ENCODE assay signal across 21 mouse cellular contexts in the genomic region with DNA sequence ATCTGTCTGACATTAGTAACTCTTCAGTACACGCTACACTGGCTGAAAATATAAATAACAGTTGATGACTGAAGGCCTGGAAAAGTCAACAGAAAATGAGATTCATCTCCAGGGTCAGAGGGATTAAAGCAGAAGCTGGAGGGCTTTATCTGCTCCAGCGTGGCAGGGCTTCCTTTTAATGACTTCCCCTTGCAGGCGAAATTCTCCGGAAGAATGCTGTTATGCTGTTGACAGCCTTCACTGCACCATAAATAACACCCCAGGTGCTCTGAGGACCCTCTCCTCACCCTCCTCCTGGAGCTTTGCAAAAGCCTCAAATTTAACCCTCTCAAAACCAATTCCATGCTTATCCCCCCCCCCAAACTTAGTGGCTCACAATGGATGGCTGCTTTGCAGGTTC.
A peak's percentile ranks its signal among the peaks of the same experiment; 100 is the strongest.
DNase-seq lines count a peak whose midpoint lies in the region; ATAC-seq and TF ChIP-seq lines count a peak whose summit lies in the region.
"Had no signal": no experiment of that assay in that cellular context is flagged by ENCODE, and none has a peak within 500 bp of the region (broad histone marks: within the 10 kb centered on the region; RNA-seq: fewer than 3 reads in every experiment).

No protein-coding gene starts in this region.

- H3K4me2 ChIP-seq in kidney, embryonic 15.5 days, result no peak overlapping the region
- no peak overlapping the region for H3K4me2 ChIP-seq in limb, embryonic 15.5 days
- H3K4me2 ChIP-seq: embryonic facial prominence, embryonic 12.5 days; heart, embryonic 11.5 days; hindbrain, embryonic 13.5 days; intestine, embryonic 15.5 days; liver, embryonic 12.5 days had no signal

- TF ChIP-seq CTCF in kidney, adult 2 months (conservative IDR thresholded peaks at IDR 0.05; ENCODE audit: insufficient read depth, insufficient read length, low read depth, low read length), result no peak

- DNase-seq in kidney, adult 2 months, result no peak
- peak; percentile 75 for DNase-seq in MEL-GATA-1-ER (ENCODE audit: extremely low read depth, low read depth)
- DNase-seq in embryo, embryonic 11 days, result peak; percentile 43
- DNase-seq in layer of hippocampus, postnatal 36 days, result no peak
- DNase-seq in urinary bladder, postnatal 25 days (ENCODE audit: low spot score), result no peak
- DNase-seq in layer of hippocampus, adult 9-11 months, result no peak
- DNase-seq: adrenal gland, postnatal 10 days; cerebellum, postnatal 10 days; gastrocnemius, postnatal 36 days; heart, postnatal 10 days; lung, adult 2 months; lung, postnatal 4 days had no signal

- peaks cover 6% of the 10 kb centered on the region for H3K4me1 ChIP-seq in kidney, embryonic 15.5 days
- H3K4me1 ChIP-seq in kidney, adult 2 months (ENCODE audit: control insufficient read depth, insufficient read depth, low read length), result no peaks in the 10 kb centered on the region
- 0 out of 2 replicates have a peak, but pooled peaks cover 3% of the 10 kb centered on the region for H3K4me1 ChIP-seq in limb, embryonic 15.5 days

- WGBS in kidney, embryonic 15.5 days, result 13% methylated on average over 4 of the region's 4 CpGs
- 43% methylated on average over 4 of the region's 4 CpGs for WGBS in kidney, adult 2 months
- 22% methylated on average over 4 of the region's 4 CpGs for WGBS in limb, embryonic 15.5 days

- no peak overlapping the region for H3K9ac ChIP-seq in kidney, embryonic 15.5 days
- no peak overlapping the region for H3K9ac ChIP-seq in limb, embryonic 15.5 days
- H3K9ac ChIP-seq: embryonic facial prominence, embryonic 12.5 days; hindbrain, embryonic 13.5 days; intestine, embryonic 15.5 days; liver, embryonic 12.5 days had no signal

- no peak for TF ChIP-seq POLR2A in kidney, adult 2 months (IDR thresholded peaks at IDR 0.05; ENCODE audit: low read depth, low read length)

- no peak overlapping the region for H3K27ac ChIP-seq in kidney, embryonic 15.5 days
- no peak overlapping the region for H3K27ac ChIP-seq in kidney, adult 2 months (ENCODE audit: insufficient read depth, low read depth, low read length)
- H3K27ac ChIP-seq in limb, embryonic 15.5 days, result peak overlapping the region; percentile 11; the same call in 1 of the 2 replicates
- H3K27ac ChIP-seq: embryonic facial prominence, embryonic 12.5 days; hindbrain, embryonic 13.5 days; intestine, embryonic 15.5 days; liver, embryonic 12.5 days; stomach, postnatal 0 days had no signal

- ATAC-seq in kidney, embryonic 15.5 days (replicated peaks; ENCODE audit: low FRiP score), result 0 out of 2 replicates have a peak, but pooled peaks have one; percentile 66
- no peak for ATAC-seq in limb, embryonic 15.5 days (ENCODE audit: insufficient number of reproducible peaks, low FRiP score, low TSS enrichment, low read depth)
- ATAC-seq: forebrain, embryonic 16.5 days; intestine, embryonic 15.5 days; liver, embryonic 12.5 days had no signal

- H3K36me3 ChIP-seq in kidney, embryonic 15.5 days, result no peaks in the 10 kb centered on the region
- H3K36me3 ChIP-seq in kidney, adult 2 months (ENCODE audit: control insufficient read depth, insufficient read depth, low read length), result no peaks in the 10 kb centered on the region
- H3K36me3 ChIP-seq in limb, embryonic 15.5 days, result no peaks in the 10 kb centered on the region
- H3K36me3 ChIP-seq: embryonic facial prominence, embryonic 12.5 days; hindbrain, embryonic 13.5 days; intestine, embryonic 15.5 days; liver, embryonic 12.5 days had no signal

- H3K27me3 ChIP-seq in kidney, embryonic 15.5 days, result no peaks in the 10 kb centered on the region
- no peaks in the 10 kb centered on the region for H3K27me3 ChIP-seq in kidney, adult 2 months (replicated peaks; ENCODE audit: control insufficient read depth, insufficient read depth, low read length)
- no peaks in the 10 kb centered on the region for H3K27me3 ChIP-seq in limb, embryonic 15.5 days
- H3K27me3 ChIP-seq: embryonic facial prominence, embryonic 12.5 days; hindbrain, embryonic 13.5 days; intestine, embryonic 15.5 days; liver, embryonic 12.5 days had no signal

- H3K9me3 ChIP-seq in kidney, embryonic 15.5 days (replicated peaks), result no peaks in the 10 kb centered on the region
- H3K9me3 ChIP-seq in limb, embryonic 15.5 days, result no peaks in the 10 kb centered on the region
- H3K9me3 ChIP-seq: embryonic facial prominence, embryonic 12.5 days; hindbrain, embryonic 13.5 days; intestine, embryonic 15.5 days; liver, embryonic 12.5 days had no signal

- no peak overlapping the region for H3K4me3 ChIP-seq in kidney, embryonic 15.5 days (replicated peaks)
- no peak overlapping the region for H3K4me3 ChIP-seq in kidney, adult 2 months (ENCODE audit: insufficient read depth, low read depth, low read length)
- H3K4me3 ChIP-seq in limb, embryonic 15.5 days, result no peak overlapping the region
- H3K4me3 ChIP-seq: embryonic facial prominence, embryonic 12.5 days; hindbrain, embryonic 13.5 days; intestine, embryonic 15.5 days; liver, embryonic 12.5 days had no signal

Comparison
In these comparisons a context has a peak if more than half of its experiments do, and no peak if none do; other contexts are left out.
1. DNase-seq: peak in MEL-GATA-1-ER (single experiment) and embryo, embryonic 11 days (single experiment); none in kidney, adult 2 months (single experiment), layer of hippocampus, postnatal 36 days (0 of 2), urinary bladder, postnatal 25 days (single experiment) and layer of hippocampus, adult 9-11 months (single experiment).